Mouse (Mus musculus): ENCODE measurements around the gene Kiz.

The Kiz gene

GRCm38 (mm10) chr2:146865781-146866180 is 10.1 kb downstream of the Kiz start:
- DNase-seq (ENCODE audit: low spot score in 2 of 2) = peak in 1 of 2 experiments; percentile 19

GRCm38 (mm10) chr2:146871300-146872269 is 15.9 kb downstream of the Kiz start:
- DNase-seq (ENCODE audit: low spot score in 2 of 2) = no peak

- no peak for DNase-seq (ENCODE audit: low spot score in 2 of 2)
These were observed 17.0 kb downstream of the Kiz start for GRCm38 (mm10) chr2:146872697-146873096.

- no peak for DNase-seq (ENCODE audit: low spot score in 2 of 2)
These were observed 18.3 kb downstream of the Kiz start for GRCm38 (mm10) chr2:146873881-146874441.

- DNase-seq (ENCODE audit: low spot score in 2 of 2) = no peak
These were observed 21.9 kb downstream of the Kiz start for GRCm38 (mm10) chr2:146877423-146878098.

GRCm38 (mm10) chr2:146881623-146882022 is 26.0 kb downstream of the Kiz start:
- no peak for DNase-seq (ENCODE audit: low spot score in 2 of 2)

GRCm38 (mm10) chr2:146884291-146884855 is 28.7 kb downstream of the Kiz start:
- DNase-seq (ENCODE audit: low spot score in 2 of 2) = no peak

- DNase-seq (ENCODE audit: low spot score in 2 of 2) = no peak
These were observed 33.2 kb downstream of the Kiz start for GRCm38 (mm10) chr2:146888786-146889414.

GRCm38 (mm10) chr2:146898977-146899376 is 43.3 kb downstream of the Kiz start:
- DNase-seq (ENCODE audit: low spot score in 2 of 2) = no peak

GRCm38 (mm10) chr2:146916085-146916484 is 60.4 kb downstream of the Kiz start:
- no peak for DNase-seq (ENCODE audit: low spot score in 2 of 2)

- DNase-seq (ENCODE audit: low spot score in 2 of 2) = no peak
These were observed 62.1 kb downstream of the Kiz start for GRCm38 (mm10) chr2:146917770-146918169.

- DNase-seq (ENCODE audit: low spot score in 2 of 2) = no peak
These were observed 64.9 kb downstream of the Kiz start for GRCm38 (mm10) chr2:146920375-146921160.

GRCm38 (mm10) chr2:146925296-146925695 is 69.6 kb downstream of the Kiz start:
- no peak for DNase-seq (ENCODE audit: low spot score in 2 of 2)

GRCm38 (mm10) chr2:146925846-146926245 is 70.2 kb downstream of the Kiz start:
- no peak for DNase-seq (ENCODE audit: low spot score in 2 of 2)

- no peak for DNase-seq (ENCODE audit: low spot score in 2 of 2)
These were observed 92.6 kb downstream of the Kiz start for GRCm38 (mm10) chr2:146948223-146948776.

- no peak for DNase-seq (ENCODE audit: low spot score in 2 of 2)
These were observed 100.7 kb downstream of the Kiz start for GRCm38 (mm10) chr2:146956366-146956765.

GRCm38 (mm10) chr2:146958398-146958911 is 102.8 kb downstream of the Kiz start:
- DNase-seq (ENCODE audit: low spot score in 2 of 2) = no peak

- DNase-seq (ENCODE audit: low spot score in 2 of 2) = peak; percentile 77 to 90
These were observed 103.5 kb downstream of the Kiz start for GRCm38 (mm10) chr2:146958951-146959821.

GRCm38 (mm10) chr2:146975024-146975423 is 119.4 kb downstream of the Kiz start:
- DNase-seq (ENCODE audit: low spot score in 2 of 2) = no peak
